Mouse (Mus musculus) ovary, adult 18-20 months (tissue): ENCODE measurements at regions not wholly inside any gene's neighbourhood (a gene's known extent, or its start where the extent isn't known, plus 50 kb on each side); places are given as distances from the start of the nearest gene placed in this dataset.

Source experiments
- DNase-seq: peaks from one replicate; pipeline ENCODE4 v3.0.0; 2022; ENCODE audit warnings: low spot score, mixed read lengths

DNA sequence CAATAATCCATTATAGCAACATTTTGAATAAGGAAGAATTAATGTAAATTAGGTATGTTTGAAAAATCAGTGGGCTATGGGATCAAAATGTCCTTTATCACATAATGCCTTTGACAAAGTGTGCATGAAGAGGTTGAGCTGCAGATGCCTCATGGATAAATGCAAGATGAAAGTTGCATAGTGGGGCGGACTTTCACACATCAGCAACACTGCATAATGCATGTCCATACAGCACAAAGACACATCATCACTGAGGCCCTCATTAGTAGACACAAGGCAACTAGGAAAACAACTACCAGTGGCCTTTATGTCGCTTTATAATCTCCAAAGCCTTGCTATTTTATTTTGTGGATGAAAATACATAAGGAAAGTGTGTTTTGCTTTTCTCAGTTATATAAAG lies 105.8 kb upstream of the Rap2b start:
- DNase-seq, result no peak

DNA sequence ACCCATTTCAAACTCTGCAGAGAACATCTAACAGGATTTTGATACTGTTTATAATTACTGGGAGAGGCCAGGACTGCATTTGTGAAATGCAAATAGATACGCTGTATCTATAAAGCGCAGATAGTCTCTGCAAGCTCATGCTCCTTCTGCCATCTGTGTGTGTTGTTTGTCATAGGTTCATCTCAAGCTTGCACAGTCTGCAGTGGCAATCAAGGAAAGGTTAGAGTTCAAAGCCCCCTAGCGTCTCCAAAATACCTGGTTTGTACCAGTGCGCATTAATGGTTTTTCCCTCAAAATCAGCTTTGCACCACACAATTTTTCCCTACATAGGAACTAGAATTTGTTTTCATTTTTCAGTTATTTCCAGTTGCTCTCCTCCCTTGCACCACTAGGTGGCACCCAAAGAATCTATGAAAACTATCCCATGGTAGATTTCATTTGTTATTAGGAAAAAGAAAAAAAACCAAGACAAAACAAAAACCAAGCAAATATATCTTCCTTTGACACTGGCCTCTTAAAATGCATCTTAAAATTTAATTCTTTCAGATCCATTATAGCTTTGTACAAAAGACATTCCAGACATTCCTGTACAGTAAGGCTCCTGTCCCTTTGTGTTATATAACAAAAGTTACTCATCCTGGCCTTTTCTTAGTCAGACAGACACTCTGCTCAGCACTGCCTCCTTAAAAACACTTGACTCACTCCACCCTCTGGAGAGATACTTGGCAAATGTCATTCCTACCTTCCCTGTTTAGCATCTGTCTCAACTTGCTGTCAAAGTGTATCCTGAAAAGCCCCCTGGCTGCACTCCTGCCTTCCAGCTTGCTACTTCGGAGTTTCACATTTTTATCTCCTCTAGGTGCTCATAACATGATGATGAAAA lies 92.7 kb upstream of the Rap2b start:
- no peak for DNase-seq

DNA sequence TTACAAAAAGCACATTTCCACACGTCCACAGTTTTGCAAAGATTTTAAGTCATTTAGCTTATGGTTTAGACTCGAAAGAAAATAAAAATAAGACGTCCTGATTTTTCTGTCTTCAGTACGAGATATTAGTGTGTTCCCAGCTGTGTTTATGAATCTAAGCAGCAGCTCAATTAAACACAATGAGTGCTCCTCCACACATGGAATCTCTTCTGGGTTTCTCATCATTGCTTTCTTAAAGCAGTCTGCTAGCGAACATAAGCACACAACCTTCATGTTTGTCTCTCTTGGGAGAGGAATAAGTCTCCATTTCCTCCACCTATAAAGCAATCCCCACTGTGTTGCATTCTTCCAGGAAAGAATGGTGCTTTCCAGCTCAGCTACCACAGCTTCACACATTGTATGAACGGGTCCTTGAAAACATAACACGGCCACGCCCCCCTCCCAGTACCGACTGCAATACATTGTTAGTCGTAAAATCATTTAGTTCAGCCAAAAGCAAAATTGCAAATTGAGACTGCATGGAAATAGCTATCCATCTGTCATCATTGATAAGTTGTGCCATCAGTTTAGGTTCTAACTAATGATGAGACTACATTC lies 75.4 kb upstream of the Rap2b start:
- DNase-seq, result no peak

DNA sequence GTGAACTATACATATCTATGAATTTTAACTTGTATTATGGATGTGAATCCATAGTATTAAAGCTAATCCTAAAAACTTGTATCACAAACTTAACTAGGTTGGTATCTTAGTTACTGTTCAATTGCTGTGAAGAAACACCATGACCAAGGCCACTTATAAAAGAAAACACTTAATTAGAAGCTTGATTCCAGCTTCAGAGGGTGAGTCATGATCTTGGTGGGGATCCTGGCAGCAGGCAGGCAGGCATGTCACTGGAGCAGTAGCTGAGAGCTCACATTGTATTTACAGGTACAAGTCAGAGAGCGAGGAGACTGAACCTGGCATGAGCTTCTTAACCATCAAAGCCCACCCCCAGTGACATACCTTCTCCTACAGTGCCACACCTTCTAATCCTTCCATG lies 73.2 kb upstream of the Rap2b start:
- DNase-seq, result no peak

DNA sequence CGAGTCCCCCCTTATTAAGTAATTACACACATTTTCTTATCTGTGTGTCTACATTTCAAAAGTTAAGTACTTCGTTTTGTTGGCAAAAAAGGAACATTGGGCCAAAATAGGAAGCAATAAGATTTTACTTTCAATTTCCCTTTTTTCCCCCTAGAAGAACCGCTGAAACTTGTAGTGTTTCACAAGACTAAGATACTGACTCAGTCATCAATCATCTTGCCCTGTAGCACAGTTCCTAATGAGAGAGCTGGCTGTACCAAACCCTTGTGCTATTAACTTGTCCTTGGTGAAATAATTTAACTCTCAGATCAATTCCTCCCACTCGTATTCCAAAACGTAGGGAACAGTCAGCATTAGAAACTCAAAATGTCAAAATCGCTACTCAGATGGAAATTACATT lies 66.6 kb upstream of the Rap2b start:
- DNase-seq, result no peak

DNA sequence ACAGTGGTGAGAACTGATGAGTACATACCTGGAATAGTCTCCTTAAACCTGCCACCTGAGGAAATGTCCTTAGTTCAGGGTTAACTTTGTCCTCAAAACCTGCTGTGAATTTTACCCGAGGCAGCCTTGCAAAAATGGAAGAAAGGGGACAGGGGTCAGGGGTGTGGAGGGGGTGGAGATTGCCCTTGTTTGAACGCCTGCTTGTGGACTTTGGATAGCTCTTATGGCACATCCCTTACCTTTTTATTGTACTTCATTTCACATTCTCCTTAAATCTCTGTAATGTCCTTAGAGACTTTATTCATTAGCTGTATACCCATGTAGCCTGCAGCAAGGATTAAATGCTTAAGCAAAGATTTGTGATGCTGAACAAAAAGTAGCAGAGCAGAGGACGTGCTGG lies 64.1 kb upstream of the Rap2b start:
- no peak for DNase-seq

DNA sequence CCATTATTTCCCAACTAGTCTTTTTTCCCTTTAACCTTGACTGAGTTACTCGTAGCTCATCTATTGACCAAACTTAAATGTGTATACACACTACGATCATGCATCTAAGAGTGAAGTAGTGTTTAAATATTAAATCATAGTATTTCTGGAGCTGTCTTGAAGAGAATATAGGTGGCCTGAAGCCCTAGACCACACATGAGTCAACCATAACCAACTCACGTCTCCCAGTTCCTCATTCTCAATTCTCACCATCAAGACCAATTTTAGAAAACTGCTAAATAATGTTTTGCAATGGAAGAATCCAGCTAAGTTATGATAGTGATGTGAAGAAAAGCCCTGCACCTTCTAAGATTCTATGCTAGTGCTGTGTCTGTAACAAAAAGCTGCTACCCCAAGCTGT lies 59.2 kb upstream of the Rap2b start:
- no peak for DNase-seq

DNA sequence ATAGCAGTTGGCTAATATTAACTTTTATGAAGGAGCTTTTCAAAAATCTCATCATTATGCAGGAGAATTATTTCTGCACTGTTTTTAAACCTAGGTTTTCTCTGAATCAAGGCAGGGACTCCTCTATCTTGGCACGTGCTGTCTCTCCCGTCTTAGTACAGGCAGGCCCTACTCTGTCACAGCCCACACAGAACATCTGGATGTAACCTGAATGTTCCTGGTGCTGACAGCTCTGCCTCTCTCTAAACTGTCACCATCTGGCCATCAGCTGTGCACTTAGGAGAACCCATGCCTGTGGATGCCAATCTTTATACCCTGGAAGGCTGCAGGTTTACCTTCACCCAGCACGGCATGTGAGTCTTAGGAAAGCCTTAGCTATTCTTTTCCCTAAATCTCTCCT lies 58.0 kb upstream of the Rap2b start:
- DNase-seq, result no peak

DNA sequence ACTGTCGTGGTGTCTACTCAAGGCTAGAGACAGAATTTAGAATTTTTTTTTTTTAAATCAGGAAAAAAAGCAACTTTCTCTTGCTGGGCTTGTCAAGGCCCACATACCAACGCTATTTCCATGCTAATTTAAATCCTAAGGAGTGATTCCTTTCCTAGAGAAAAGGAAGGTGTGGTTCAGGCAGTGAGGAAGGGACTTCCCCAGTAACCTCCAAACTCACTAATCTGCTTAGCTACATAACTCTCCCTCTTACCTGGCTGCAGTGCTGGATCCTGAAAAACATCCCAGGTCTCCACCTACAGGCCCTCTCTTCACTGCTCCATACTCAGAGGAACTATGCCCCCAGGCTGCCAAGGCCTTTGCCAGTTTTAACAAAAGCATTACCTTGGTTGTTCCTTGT lies 55.1 kb upstream of the Rap2b start:
- DNase-seq, result no peak

DNA sequence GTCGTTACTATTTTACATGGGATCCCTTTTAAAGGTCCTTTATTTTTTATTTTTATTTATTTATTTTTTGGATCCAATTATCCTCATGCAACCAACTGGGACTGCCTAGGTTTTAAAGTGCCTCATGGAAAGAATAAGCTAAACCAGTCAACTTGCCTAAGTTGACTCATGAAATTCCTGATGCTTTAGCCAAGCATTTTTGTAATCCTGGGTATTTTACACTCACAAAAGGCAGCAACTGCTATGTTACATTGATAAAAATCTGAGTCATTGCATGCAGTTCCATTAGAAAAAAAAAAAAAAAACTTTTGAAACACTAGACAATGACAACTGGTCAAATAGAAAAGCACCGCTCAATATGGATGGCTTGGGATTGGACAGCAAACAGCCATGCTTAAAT lies 52.7 kb upstream of the Rap2b start:
- DNase-seq, result no peak

DNA sequence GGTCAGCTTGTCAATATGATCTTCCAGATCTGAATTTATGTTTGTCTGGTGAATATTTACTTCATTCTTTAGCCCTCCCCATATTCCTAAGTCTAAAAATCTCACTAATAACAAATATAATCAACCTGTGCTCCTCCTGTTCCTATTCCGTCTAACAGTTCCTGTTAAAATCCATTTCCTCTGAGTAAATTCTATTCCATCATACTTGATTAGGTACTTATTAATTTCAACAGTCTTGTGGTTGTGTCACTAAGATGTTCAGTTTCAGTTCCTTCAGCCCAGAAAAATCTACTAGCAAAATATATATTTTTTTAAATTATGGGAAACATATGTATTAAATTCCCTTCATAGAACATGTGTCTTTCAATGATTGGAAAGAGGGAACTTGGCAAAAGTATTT lies 52.2 kb upstream of the Rap2b start:
- no peak for DNase-seq
